Mouse (Mus musculus) heart, adult 2 months (tissue): ENCODE data around the gene Tbc1d2b. TPM values are rescaled to one million over a fixed set of nuclear protein-coding genes. Genes with fewer than 3 reads are reported as not detected.

ENCODE experiments used
- DNase-seq, 2 experiments: peaks; one replicate each; pipeline ENCODE4 v3.0.0; 2021
- H3K27ac ChIP-seq: fragments of 200-600 bp; 2 replicates; pipeline ENCODE4 v1.8.1; 2022
- H3K27me3 ChIP-seq: fragments of 200-500 bp; 2 replicates; pipeline ENCODE4 v1.6.1; 2012; ENCODE audit warnings: mild to moderate bottlenecking, low read length, inconsistent platforms, mixed read lengths; ENCODE audit not compliant: control insufficient read depth, insufficient read depth
- H3K36me3 ChIP-seq: fragments of 200-500 bp; 2 replicates; pipeline ENCODE4 v1.6.1; 2012; ENCODE audit warnings: low read length, inconsistent platforms; ENCODE audit not compliant: control insufficient read depth, insufficient read depth
- H3K4me1 ChIP-seq: fragments of 200-500 bp; 2 replicates; pipeline ENCODE4 v1.6.1; 2011; ENCODE audit warnings: low read length; ENCODE audit not compliant: control insufficient read depth, insufficient read depth
- H3K4me3 ChIP-seq: fragments of 200-600 bp; 2 replicates; pipeline ENCODE4 v1.8.1; 2022
- H3K79me2 ChIP-seq: fragments of 200-500 bp; replicated peaks from 2 replicates; pipeline ENCODE4 v1.6.1; 2012; ENCODE audit warnings: mild to moderate bottlenecking, inconsistent platforms, low read length, moderate library complexity, mixed read lengths; ENCODE audit not compliant: control insufficient read depth, insufficient read depth
- H3K9ac ChIP-seq: fragments of 200-500 bp; 2 replicates; pipeline ENCODE4 v1.6.1; 2012; ENCODE audit warnings: low read depth, mild to moderate bottlenecking, control low read depth, inconsistent platforms, low read length, mixed read lengths
- CTCF ChIP-seq: fragments of 200-600 bp; IDR thresholded peaks from 2 replicates; pipeline ENCODE4 v1.8.1; 2022; ENCODE audit warnings: antibody characterized with exemption, mild to moderate bottlenecking, moderate library complexity
- EP300 ChIP-seq: fragments of 200-500 bp; IDR thresholded peaks from 2 replicates; pipeline ENCODE4 v1.6.1; 2011; ENCODE audit warnings: low read depth, low read length, control low read depth; ENCODE audit not compliant: insufficient read depth
- POLR2A ChIP-seq: fragments of 200-500 bp; IDR thresholded peaks from 2 replicates; pipeline ENCODE4 v1.6.1; 2011; ENCODE audit warnings: mild to moderate bottlenecking, low read depth, low read length, control low read depth; ENCODE audit not compliant: insufficient read depth
- WGBS: fragments of 180-500 bp; shearing (Covaris S2); methylation state at CpG from one replicate; pipeline ENCODE4 v1.1.7; 2018; 5-methylcytosine and 5-hydroxymethylcytosine counted together
- intact Hi-C: fragments of 180-260 bp; cut with DNase I; formaldehyde crosslinking; loops from one replicate; pipeline ENCODE4 v1.15.1; 2025
- polyA plus RNA-seq: library from polyadenylated mRNA; depleted of rRNA; stranded (reverse); fragments of >200 nt; gene quantifications from 2 replicates; pipeline ENCODE4 v1.2.3, GENCODE M21; 2012
- total RNA-seq, 2 experiments: library from RNA; stranded (reverse); gene quantifications; 2 replicates each; pipeline ENCODE4 v1.2.3; 2021

Gene Tbc1d2b
- total and polyA plus RNA-seq, 3 experiments: 9.6 to 10.3 (median 10.1) TPM

DNA sequence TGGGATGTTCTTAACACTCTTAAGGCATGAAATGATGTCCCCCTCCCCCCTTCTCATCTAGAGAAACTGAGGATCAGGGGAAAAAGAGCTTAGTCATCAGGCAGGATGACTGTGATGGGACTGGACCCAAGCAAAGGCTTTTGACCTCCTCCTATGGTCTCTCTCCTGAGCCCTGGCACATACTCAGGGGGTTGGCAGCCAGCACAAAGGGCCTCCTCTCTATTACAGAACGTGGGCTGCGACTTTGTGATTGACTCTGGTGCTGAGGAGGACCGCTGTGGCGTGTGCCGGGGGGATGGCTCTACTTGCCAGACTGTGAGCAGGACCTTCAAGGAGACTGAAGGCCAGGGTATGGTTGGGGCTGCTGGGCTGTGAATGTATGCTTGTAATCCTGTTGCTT, 81.2 kb downstream of the Tbc1d2b start:
- Histone ChIP-seq H3K27me3 (no peaks in the 10 kb centered on the region), H3K27ac (no peak overlapping the region), H3K4me1 (peaks cover 2% of the 10 kb centered on the region; the same call in 1 of the 2 replicates), H3K9ac (no peak overlapping the region), H3K36me3 (no peaks in the 10 kb centered on the region), H3K79me2 (no peaks in the 10 kb centered on the region), H3K4me3 (no peak overlapping the region)
- intact Hi-C loops: no loop called here
- peak in 1 of 2 experiments; percentile 42 for DNase-seq
- WGBS: 59% methylated on average over 5 of the region's 5 CpGs
- TF ChIP-seq EP300 (no peak), CTCF (no peak), POLR2A (no peak)

DNA sequence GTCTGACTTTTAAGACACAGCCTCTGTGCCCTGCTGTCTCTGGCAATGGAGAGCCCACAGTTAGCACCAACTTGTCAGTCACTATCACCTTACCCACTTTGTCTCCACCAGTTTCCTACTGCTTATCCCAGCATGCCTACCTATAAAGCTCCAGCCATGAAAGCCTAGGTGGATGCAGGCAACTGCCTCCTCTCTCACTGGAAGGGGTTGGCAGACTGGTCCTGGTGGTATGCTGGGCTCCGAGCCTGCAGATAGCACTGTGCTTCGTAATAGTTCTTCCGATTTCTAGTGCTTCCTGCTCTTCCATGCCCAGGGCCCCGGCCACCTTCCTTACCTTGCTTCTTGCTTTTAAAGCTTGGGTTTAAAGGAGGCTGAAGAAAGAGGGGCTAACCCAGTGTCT, 81.7 kb downstream of the Tbc1d2b start:
- no peak for DNase-seq
- Histone ChIP-seq H3K27me3 (no peaks in the 10 kb centered on the region), H3K27ac (peak overlapping the region; percentile 33; the same call in 1 of the 2 replicates), H3K9ac (no peak overlapping the region), H3K36me3 (no peaks in the 10 kb centered on the region), H3K79me2 (no peaks in the 10 kb centered on the region), H3K4me3 (no peak overlapping the region), H3K4me1 (peaks cover 7% of the 10 kb centered on the region)
- 51% methylated on average over 4 of the region's 4 CpGs for WGBS
- TF ChIP-seq CTCF (no peak), EP300 (no peak), POLR2A (no peak)
- intact Hi-C loops: no loop called here

DNA sequence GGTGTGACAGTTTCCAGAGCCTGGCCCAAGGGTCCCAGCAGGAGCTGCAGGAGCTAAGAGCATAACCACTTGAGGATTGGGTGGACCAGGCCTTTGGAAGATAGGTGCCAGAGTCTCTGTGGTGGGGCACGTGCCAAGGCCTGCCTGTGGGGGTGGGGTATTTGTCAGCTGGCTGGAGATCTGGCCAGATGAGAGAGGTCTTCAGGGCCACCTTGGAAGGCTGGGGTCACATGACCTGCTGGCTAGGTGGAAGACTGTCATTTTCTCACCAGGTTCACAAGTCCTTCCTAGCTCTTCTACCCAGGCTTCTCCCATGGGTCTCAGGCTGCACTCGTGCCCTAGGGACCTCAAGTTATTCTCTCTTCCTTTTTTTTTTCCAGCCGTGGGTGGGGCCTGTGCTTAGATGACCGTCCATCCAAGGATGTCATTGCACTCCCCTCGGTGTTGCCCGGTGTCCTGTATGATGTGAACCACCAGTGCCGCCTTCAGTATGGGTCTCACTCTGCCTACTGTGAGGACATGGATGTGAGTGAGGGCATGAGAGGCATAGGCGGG, 85.2 kb downstream of the Tbc1d2b start:
- 74% methylated on average over 8 of the region's 8 CpGs for WGBS
- Histone ChIP-seq H3K27me3 (no peaks in the 10 kb centered on the region), H3K4me1 (peaks cover 17% of the 10 kb centered on the region), H3K79me2 (no peaks in the 10 kb centered on the region), H3K9ac (no peak overlapping the region), H3K36me3 (no peaks in the 10 kb centered on the region), H3K4me3 (no peak overlapping the region), H3K27ac (peak overlapping the region; percentile 56)
- intact Hi-C loops: no loop called here
- no peak for TF ChIP-seq CTCF
- no peak for TF ChIP-seq EP300
- no peak for TF ChIP-seq POLR2A
- no peak for DNase-seq

DNA sequence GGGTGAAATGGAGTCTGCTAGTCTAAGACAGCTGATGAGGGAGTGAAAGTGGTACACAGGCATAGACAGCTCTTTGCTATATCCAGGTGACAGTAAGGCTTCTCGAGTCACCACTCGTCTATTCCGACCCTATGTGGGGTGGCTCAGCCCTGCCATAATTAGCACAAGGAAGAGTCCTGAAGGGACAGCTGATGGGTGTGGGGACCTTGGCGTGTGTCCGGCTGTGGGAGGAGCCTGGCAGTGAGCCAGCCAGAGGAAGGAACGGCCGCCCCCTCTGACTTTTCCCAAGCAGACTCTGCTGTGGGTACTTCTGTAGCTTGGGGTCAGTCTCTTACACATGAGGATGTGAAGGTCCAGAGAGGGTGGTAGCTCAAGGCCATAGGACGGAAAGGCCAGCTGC, 86.5 kb downstream of the Tbc1d2b start:
- peak; percentile 73 to 84 for DNase-seq
- no peak overlapping the region for H3K4me3 ChIP-seq
- TF ChIP-seq POLR2A (no peak), CTCF (no peak)
- intact Hi-C loops: no loop called here
- peak overlapping the region; percentile 16; the same call in 1 of the 2 replicates for H3K9ac ChIP-seq
- H3K79me2 ChIP-seq: no peaks in the 10 kb centered on the region
- no peaks in the 10 kb centered on the region for H3K27me3 ChIP-seq
- peak overlapping the region; percentile 56 for H3K27ac ChIP-seq
- H3K36me3 ChIP-seq: no peaks in the 10 kb centered on the region
- 11% methylated on average over 8 of the region's 8 CpGs for WGBS
- H3K4me1 ChIP-seq: peaks cover 17% of the 10 kb centered on the region

DNA sequence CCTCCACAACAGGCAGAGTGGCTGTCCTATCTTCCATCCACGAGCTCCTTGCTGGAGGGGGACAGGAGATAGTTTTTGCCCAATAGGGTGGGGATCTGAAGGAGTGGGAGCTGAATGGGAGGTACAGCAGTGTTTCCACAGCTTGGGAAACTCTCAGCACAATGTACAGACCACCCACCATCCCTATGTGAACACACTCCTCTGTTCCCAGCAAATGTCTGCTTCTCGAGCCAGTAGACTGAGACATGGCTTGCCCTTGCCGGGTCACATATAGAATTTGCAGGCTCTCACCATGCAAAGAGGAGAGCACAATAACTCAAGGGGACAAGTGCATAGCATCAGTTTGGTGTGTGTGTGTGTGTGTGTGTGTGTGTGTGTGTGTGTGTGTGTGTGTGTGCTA, 87.1 kb downstream of the Tbc1d2b start:
- no peaks in the 10 kb centered on the region for H3K27me3 ChIP-seq
- TF ChIP-seq POLR2A (no peak), EP300 (no peak), CTCF (no peak)
- no peaks in the 10 kb centered on the region for H3K36me3 ChIP-seq
- WGBS: 65% methylated on average over 3 of the region's 3 CpGs
- peak overlapping the region; percentile 54 for H3K27ac ChIP-seq
- H3K4me1 ChIP-seq: peaks cover 17% of the 10 kb centered on the region
- H3K4me3 ChIP-seq: no peak overlapping the region
- intact Hi-C loops: loop anchor here (2.0 kb wide), 1 partner anchor 19 kb away; no protein-coding TSS in a partner anchor
- no peak overlapping the region; the same call in 1 of the 2 replicates for H3K9ac ChIP-seq
- no peaks in the 10 kb centered on the region for H3K79me2 ChIP-seq
- DNase-seq: no peak

DNA sequence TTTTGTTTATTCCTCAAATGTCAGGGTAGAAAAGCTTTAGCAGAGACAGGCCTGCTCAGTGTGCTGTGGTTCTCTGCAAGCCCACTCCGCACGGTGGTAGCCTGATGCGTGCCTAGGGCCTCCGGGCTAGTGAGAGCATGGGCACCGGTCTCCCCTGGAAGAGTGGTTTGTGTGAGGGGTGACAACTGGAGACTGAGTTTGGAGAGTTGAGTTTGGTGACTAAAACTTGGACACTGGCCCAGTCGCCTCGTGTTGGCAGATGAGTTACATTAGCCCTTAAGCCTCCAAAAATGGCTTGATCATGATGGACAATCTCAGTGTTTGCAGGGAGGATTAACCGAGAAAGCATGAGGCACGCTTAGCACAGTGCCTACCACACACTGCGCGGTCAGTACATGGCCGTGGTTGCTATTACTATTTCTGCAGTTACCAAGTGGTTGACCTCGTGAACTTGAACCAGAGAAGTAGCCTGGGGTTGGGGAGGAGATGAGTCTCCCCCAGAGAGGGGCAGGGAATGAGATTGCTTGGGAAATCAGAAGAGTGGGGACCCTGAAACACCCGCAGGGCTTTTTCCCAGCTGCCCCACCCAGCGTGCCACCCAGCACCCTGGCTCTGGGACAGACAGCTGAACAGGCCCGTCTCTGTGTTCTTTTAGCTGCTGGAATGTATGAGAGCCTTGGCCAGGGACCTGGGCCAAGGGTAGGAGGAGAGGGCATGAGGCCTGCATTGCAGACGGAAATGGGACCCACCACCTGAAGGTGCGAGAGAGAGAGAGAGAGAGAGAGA, 87.8 kb downstream of the Tbc1d2b start:
- H3K27ac ChIP-seq: peak overlapping the region; percentile 54

More for the DNA sequence above, 87.8 kb downstream of the Tbc1d2b start:
- intact Hi-C loops: loop anchor here (2.0 kb wide), 1 partner anchor 18 kb away; no protein-coding TSS in a partner anchor
- no peak for TF ChIP-seq EP300
- no peak for TF ChIP-seq POLR2A
- TF ChIP-seq CTCF: no peak
- Histone ChIP-seq H3K79me2 (no peaks in the 10 kb centered on the region), H3K36me3 (no peaks in the 10 kb centered on the region), H3K4me1 (peaks cover 17% of the 10 kb centered on the region), H3K9ac (no peak overlapping the region; the same call in 1 of the 2 replicates), H3K4me3 (no peak overlapping the region), H3K27me3 (no peaks in the 10 kb centered on the region)
- DNase-seq: peak in 1 of 2 experiments; percentile 48
- WGBS: 59% methylated on average over 18 of the region's 18 CpGs
